Mouse (Mus musculus) forebrain, embryonic 15.5 days (tissue): ENCODE measurements at regions not wholly inside any gene's neighbourhood (a gene's known extent, or its start where the extent isn't known, plus 50 kb on each side); places are given as distances from the start of the nearest gene placed in this dataset.

Experiments
- ATAC-seq: fragments of 200-750 bp; cut with Nextera tagmentation; replicated peaks from 2 replicates; pipeline ENCODE4 v1.8.0; 2017; ENCODE audit warnings: mild to moderate bottlenecking, moderate TSS enrichment, moderate library complexity
- H3K27ac ChIP-seq: fragments of 300-500 bp; sonication (generic); replicated peaks from 2 replicates; pipeline ENCODE4 v1.5.1; 2015; ENCODE audit warnings: mild to moderate bottlenecking, inconsistent platforms
- H3K27me3 ChIP-seq: fragments of 300-500 bp; sonication (generic); 2 replicates; pipeline ENCODE4 v1.6.1; 2015; ENCODE audit warnings: inconsistent platforms
- H3K36me3 ChIP-seq: fragments of 300-500 bp; sonication (generic); 2 replicates; pipeline ENCODE4 v1.6.1; 2015; ENCODE audit warnings: mild to moderate bottlenecking, inconsistent platforms
- H3K4me1 ChIP-seq: fragments of 300-500 bp; sonication (generic); 2 replicates; pipeline ENCODE4 v1.6.1; 2015; ENCODE audit warnings: inconsistent platforms
- H3K4me2 ChIP-seq: fragments of 300-500 bp; sonication (generic); replicated peaks from 2 replicates; pipeline ENCODE4 v1.6.1; 2015; ENCODE audit warnings: mild to moderate bottlenecking, inconsistent platforms
- H3K4me3 ChIP-seq: fragments of 300-500 bp; sonication (generic); 2 replicates; pipeline ENCODE4 v1.5.1; 2015; ENCODE audit warnings: mild to moderate bottlenecking, inconsistent platforms
- H3K9ac ChIP-seq: fragments of 300-500 bp; sonication (generic); replicated peaks from 2 replicates; pipeline ENCODE4 v1.6.1; 2015; ENCODE audit warnings: mild to moderate bottlenecking, inconsistent platforms
- H3K9me3 ChIP-seq: fragments of 300-500 bp; sonication (generic); 2 replicates; pipeline ENCODE4 v1.6.1; 2016; ENCODE audit warnings: inconsistent platforms
- WGBS: fragments of 180-500 bp; shearing (Covaris S2); methylation state at CpG from one replicate; pipeline ENCODE4 v1.1.7; 2015; ENCODE audit warnings: mixed read lengths; 5-methylcytosine and 5-hydroxymethylcytosine counted together

GRCm38 (mm10) chr3:136993473-136993872 is 323.5 kb downstream of the Ppp3ca start:
- H3K27me3 ChIP-seq: no peaks in the 10 kb centered on the region
- H3K27ac ChIP-seq: no peak overlapping the region
- H3K4me3 ChIP-seq: no peak overlapping the region
- H3K9me3 ChIP-seq: no peaks in the 10 kb centered on the region
- 83% methylated on average over 2 of the region's 2 CpGs for WGBS
- H3K4me2 ChIP-seq: no peak overlapping the region
- peaks cover 3% of the 10 kb centered on the region; the same call in 1 of the 2 replicates for H3K4me1 ChIP-seq
- no peak overlapping the region for H3K9ac ChIP-seq
- H3K36me3 ChIP-seq: no peaks in the 10 kb centered on the region
- ATAC-seq: no peak

GRCm38 (mm10) chr3:136994361-136995083 is 324.6 kb downstream of the Ppp3ca start:
- no peak for ATAC-seq
- Histone ChIP-seq H3K9me3 (no peaks in the 10 kb centered on the region), H3K27ac (no peak overlapping the region), H3K4me1 (peaks cover 6% of the 10 kb centered on the region), H3K36me3 (no peaks in the 10 kb centered on the region), H3K4me2 (no peak overlapping the region), H3K9ac (no peak overlapping the region), H3K4me3 (no peak overlapping the region), H3K27me3 (no peaks in the 10 kb centered on the region)
- 90% methylated on average over 8 of the region's 8 CpGs for WGBS

GRCm38 (mm10) chr3:136995611-136996335 is 325.8 kb downstream of the Ppp3ca start:
- H3K9me3 ChIP-seq: no peaks in the 10 kb centered on the region
- H3K36me3 ChIP-seq: no peaks in the 10 kb centered on the region
- no peak overlapping the region for H3K27ac ChIP-seq
- ATAC-seq: no peak
- H3K4me1 ChIP-seq: peaks cover 10% of the 10 kb centered on the region
- H3K4me2 ChIP-seq: no peak overlapping the region
- 78% methylated on average over 3 of the region's 3 CpGs for WGBS
- H3K27me3 ChIP-seq: no peaks in the 10 kb centered on the region
- no peak overlapping the region for H3K9ac ChIP-seq
- H3K4me3 ChIP-seq: no peak overlapping the region

- H3K9me3 ChIP-seq: no peaks in the 10 kb centered on the region
- WGBS: 82% methylated on average over 5 of the region's 5 CpGs
- H3K9ac ChIP-seq: no peak overlapping the region
- no peak for ATAC-seq
- H3K27me3 ChIP-seq: no peaks in the 10 kb centered on the region
- peaks cover 10% of the 10 kb centered on the region for H3K4me1 ChIP-seq
- H3K4me3 ChIP-seq: no peak overlapping the region
- no peaks in the 10 kb centered on the region for H3K36me3 ChIP-seq
- no peak overlapping the region for H3K27ac ChIP-seq
- no peak overlapping the region for H3K4me2 ChIP-seq
Measured at GRCm38 (mm10) chr3:136996381-136996895, 326.5 kb downstream of the Ppp3ca start.

GRCm38 (mm10) chr3:137011551-137011950 is 329.3 kb upstream of the Emcn start:
- Histone ChIP-seq H3K27me3 (no peaks in the 10 kb centered on the region), H3K27ac (no peak overlapping the region), H3K4me2 (no peak overlapping the region), H3K4me3 (no peak overlapping the region), H3K36me3 (no peaks in the 10 kb centered on the region), H3K4me1 (no peaks in the 10 kb centered on the region), H3K9ac (no peak overlapping the region), H3K9me3 (no peaks in the 10 kb centered on the region)
- 57% methylated on average over 2 of the region's 2 CpGs for WGBS
- ATAC-seq: peak; percentile 48; the same call in 1 of the 2 replicates

GRCm38 (mm10) chr3:137014686-137015085 is 326.2 kb upstream of the Emcn start:
- no peaks in the 10 kb centered on the region for H3K27me3 ChIP-seq
- no peak overlapping the region for H3K4me2 ChIP-seq
- no peak overlapping the region for H3K27ac ChIP-seq
- no peak for ATAC-seq
- H3K4me3 ChIP-seq: no peak overlapping the region
- H3K9ac ChIP-seq: no peak overlapping the region
- no peaks in the 10 kb centered on the region for H3K36me3 ChIP-seq
- WGBS: 80% methylated on average over 2 of the region's 2 CpGs
- H3K4me1 ChIP-seq: no peaks in the 10 kb centered on the region
- H3K9me3 ChIP-seq: no peaks in the 10 kb centered on the region

- Histone ChIP-seq H3K9ac (no peak overlapping the region), H3K27me3 (no peaks in the 10 kb centered on the region), H3K36me3 (no peaks in the 10 kb centered on the region), H3K4me1 (no peaks in the 10 kb centered on the region), H3K4me2 (no peak overlapping the region), H3K4me3 (no peak overlapping the region), H3K9me3 (no peaks in the 10 kb centered on the region), H3K27ac (no peak overlapping the region)
- no peak for ATAC-seq
- WGBS: 92% methylated on average over 3 of the region's 3 CpGs
Measured at GRCm38 (mm10) chr3:137015199-137015598, 325.7 kb upstream of the Emcn start.

GRCm38 (mm10) chr3:137019971-137020634 is 320.8 kb upstream of the Emcn start:
- Histone ChIP-seq H3K36me3 (no peaks in the 10 kb centered on the region), H3K4me2 (no peak overlapping the region), H3K4me3 (no peak overlapping the region), H3K27ac (peak overlapping the region; percentile 62), H3K27me3 (no peaks in the 10 kb centered on the region), H3K9me3 (no peaks in the 10 kb centered on the region), H3K4me1 (peaks cover 5% of the 10 kb centered on the region), H3K9ac (no peak overlapping the region)
- WGBS: 14% methylated on average over 3 of the region's 3 CpGs
- ATAC-seq: peak; percentile 78

- no peak overlapping the region for H3K4me2 ChIP-seq
- H3K27ac ChIP-seq: no peak overlapping the region
- peaks cover 3% of the 10 kb centered on the region; the same call in 1 of the 2 replicates for H3K4me1 ChIP-seq
- WGBS: 12% methylated on average over 2 of the region's 2 CpGs
- H3K4me3 ChIP-seq: no peak overlapping the region
- H3K9ac ChIP-seq: no peak overlapping the region
- H3K36me3 ChIP-seq: no peaks in the 10 kb centered on the region
- no peaks in the 10 kb centered on the region for H3K9me3 ChIP-seq
- H3K27me3 ChIP-seq: no peaks in the 10 kb centered on the region
- ATAC-seq: no peak
Measured at GRCm38 (mm10) chr3:137029546-137029945, 311.3 kb upstream of the Emcn start.

GRCm38 (mm10) chr3:137032802-137033201 is 308.1 kb upstream of the Emcn start:
- Histone ChIP-seq H3K4me1 (peaks cover 3% of the 10 kb centered on the region; the same call in 1 of the 2 replicates), H3K4me2 (no peak overlapping the region), H3K27ac (no peak overlapping the region), H3K9ac (no peak overlapping the region), H3K36me3 (no peaks in the 10 kb centered on the region), H3K27me3 (no peaks in the 10 kb centered on the region), H3K4me3 (no peak overlapping the region), H3K9me3 (no peaks in the 10 kb centered on the region)
- no peak for ATAC-seq
- 73% methylated on average over 2 of the region's 2 CpGs for WGBS

GRCm38 (mm10) chr3:137039638-137040037 is 301.2 kb upstream of the Emcn start:
- ATAC-seq: no peak
- Histone ChIP-seq H3K27ac (no peak overlapping the region), H3K4me1 (no peaks in the 10 kb centered on the region), H3K4me2 (no peak overlapping the region), H3K9ac (no peak overlapping the region), H3K4me3 (no peak overlapping the region), H3K27me3 (no peaks in the 10 kb centered on the region), H3K9me3 (no peaks in the 10 kb centered on the region), H3K36me3 (no peaks in the 10 kb centered on the region)
- 88% methylated on average over 8 of the region's 8 CpGs for WGBS
